Mouse (Mus musculus): ENCODE measurements around the gene E2f8. TPM values are rescaled to one million over a fixed set of nuclear protein-coding genes. Genes with fewer than 3 reads are reported as not detected.
A peak's percentile ranks its signal among the peaks of the same experiment; 100 is the strongest.

E2f8 gene
- polyA plus RNA-seq, 1 experiment from 2014 or later: 22.7 TPM

- 46% methylated on average over 1 of the region's 1 CpGs for WGBS (ENCODE audit: insufficient replicate concordance)
- Histone ChIP-seq H3K27me3 (ENCODE audit: control insufficient read depth, insufficient read depth, low read length) (no peaks in the 10 kb centered on the region), H3K4me3 (ENCODE audit: low read depth, low read length) (no peak overlapping the region), H3K9me3 (replicated peaks; ENCODE audit: control insufficient read depth, low read length) (no peaks in the 10 kb centered on the region), H3K27ac (ENCODE audit: low read depth, low read length) (peak overlapping the region; percentile 66), H3K4me2 (no peak overlapping the region), H3K4me1 (ENCODE audit: control insufficient read depth, insufficient read depth, low read length) (peaks cover 41% of the 10 kb centered on the region), H3K36me3 (ENCODE audit: control insufficient read depth, insufficient read depth, low read length) (peaks cover under 1% of the 10 kb centered on the region; the same call in 1 of the 2 replicates), H3K9ac (ENCODE audit: low read depth, low read length) (no peak overlapping the region)
- ATAC-seq (replicated peaks; ENCODE audit: insufficient number of reproducible peaks, low FRiP score, low TSS enrichment): no peak
Observed at GRCm38 (mm10) chr7:48832735-48833134, 48.7 kb downstream of the E2f8 start.

GRCm38 (mm10) chr7:48830395-48830794 is 51.0 kb downstream of the E2f8 start:
- Histone ChIP-seq H3K4me3 (ENCODE audit: low read depth, low read length) (no peak overlapping the region), H3K9me3 (replicated peaks; ENCODE audit: control insufficient read depth, low read length) (no peaks in the 10 kb centered on the region), H3K27ac (ENCODE audit: low read depth, low read length) (peak overlapping the region; percentile 62; the same call in 1 of the 2 replicates), H3K4me2 (no peak overlapping the region), H3K36me3 (ENCODE audit: control insufficient read depth, insufficient read depth, low read length) (peaks cover 9% of the 10 kb centered on the region; the same call in 1 of the 2 replicates), H3K27me3 (ENCODE audit: control insufficient read depth, insufficient read depth, low read length) (no peaks in the 10 kb centered on the region), H3K9ac (ENCODE audit: low read depth, low read length) (no peak overlapping the region), H3K4me1 (ENCODE audit: control insufficient read depth, insufficient read depth, low read length) (peaks cover 48% of the 10 kb centered on the region)
- ATAC-seq (replicated peaks; ENCODE audit: insufficient number of reproducible peaks, low FRiP score, low TSS enrichment): peak; percentile 68; the same call in 1 of the 2 replicates
- 11% methylated on average over 2 of the region's 2 CpGs for WGBS (ENCODE audit: insufficient replicate concordance)

- Histone ChIP-seq H3K9ac (ENCODE audit: low read depth, low read length) (no peak overlapping the region), H3K4me1 (ENCODE audit: control insufficient read depth, insufficient read depth, low read length) (peaks cover 48% of the 10 kb centered on the region), H3K27ac (ENCODE audit: low read depth, low read length) (peak overlapping the region; percentile 47), H3K27me3 (ENCODE audit: control insufficient read depth, insufficient read depth, low read length) (no peaks in the 10 kb centered on the region), H3K4me2 (no peak overlapping the region), H3K9me3 (replicated peaks; ENCODE audit: control insufficient read depth, low read length) (no peaks in the 10 kb centered on the region), H3K36me3 (ENCODE audit: control insufficient read depth, insufficient read depth, low read length) (peaks cover 9% of the 10 kb centered on the region; the same call in 1 of the 2 replicates), H3K4me3 (ENCODE audit: low read depth, low read length) (no peak overlapping the region)
- no peak for ATAC-seq (replicated peaks; ENCODE audit: insufficient number of reproducible peaks, low FRiP score, low TSS enrichment)
- 46% methylated on average over 5 of the region's 5 CpGs for WGBS (ENCODE audit: insufficient replicate concordance)
Observed at GRCm38 (mm10) chr7:48829177-48829910, 52.1 kb downstream of the E2f8 start.

GRCm38 (mm10) chr7:48825170-48825569 is 56.2 kb downstream of the E2f8 start:
- ATAC-seq (replicated peaks; ENCODE audit: insufficient number of reproducible peaks, low FRiP score, low TSS enrichment): peak; percentile 60; the same call in 1 of the 2 replicates
- Histone ChIP-seq H3K27me3 (ENCODE audit: control insufficient read depth, insufficient read depth, low read length) (no peaks in the 10 kb centered on the region), H3K4me3 (ENCODE audit: low read depth, low read length) (no peak overlapping the region), H3K4me2 (no peak overlapping the region), H3K27ac (ENCODE audit: low read depth, low read length) (peak overlapping the region; percentile 64), H3K9ac (ENCODE audit: low read depth, low read length) (no peak overlapping the region), H3K36me3 (ENCODE audit: control insufficient read depth, insufficient read depth, low read length) (peaks cover 9% of the 10 kb centered on the region; the same call in 1 of the 2 replicates), H3K9me3 (replicated peaks; ENCODE audit: control insufficient read depth, low read length) (no peaks in the 10 kb centered on the region), H3K4me1 (ENCODE audit: control insufficient read depth, insufficient read depth, low read length) (peaks cover 16% of the 10 kb centered on the region)
- 44% methylated on average over 6 of the region's 6 CpGs for WGBS (ENCODE audit: insufficient replicate concordance)

GRCm38 (mm10) chr7:48824671-48825070 is 56.7 kb downstream of the E2f8 start:
- no peaks in the 10 kb centered on the region for H3K9me3 ChIP-seq (replicated peaks; ENCODE audit: control insufficient read depth, low read length)
- peaks cover 9% of the 10 kb centered on the region; the same call in 1 of the 2 replicates for H3K36me3 ChIP-seq (ENCODE audit: control insufficient read depth, insufficient read depth, low read length)
- no peak overlapping the region for H3K4me3 ChIP-seq (ENCODE audit: low read depth, low read length)
- no peak overlapping the region for H3K4me2 ChIP-seq
- H3K4me1 ChIP-seq (ENCODE audit: control insufficient read depth, insufficient read depth, low read length): peaks cover 16% of the 10 kb centered on the region
- no peak overlapping the region for H3K9ac ChIP-seq (ENCODE audit: low read depth, low read length)
- no peak for ATAC-seq (replicated peaks; ENCODE audit: insufficient number of reproducible peaks, low FRiP score, low TSS enrichment)
- peak overlapping the region; percentile 64 for H3K27ac ChIP-seq (ENCODE audit: low read depth, low read length)
- 39% methylated on average over 1 of the region's 1 CpGs for WGBS (ENCODE audit: insufficient replicate concordance)
- no peaks in the 10 kb centered on the region for H3K27me3 ChIP-seq (ENCODE audit: control insufficient read depth, insufficient read depth, low read length)

GRCm38 (mm10) chr7:48823621-48824020 is 57.8 kb downstream of the E2f8 start:
- Histone ChIP-seq H3K36me3 (ENCODE audit: control insufficient read depth, insufficient read depth, low read length) (peaks cover 9% of the 10 kb centered on the region; the same call in 1 of the 2 replicates), H3K9me3 (replicated peaks; ENCODE audit: control insufficient read depth, low read length) (no peaks in the 10 kb centered on the region), H3K4me2 (no peak overlapping the region), H3K4me3 (ENCODE audit: low read depth, low read length) (no peak overlapping the region), H3K9ac (ENCODE audit: low read depth, low read length) (no peak overlapping the region), H3K4me1 (ENCODE audit: control insufficient read depth, insufficient read depth, low read length) (peaks cover 16% of the 10 kb centered on the region), H3K27ac (ENCODE audit: low read depth, low read length) (no peak overlapping the region), H3K27me3 (ENCODE audit: control insufficient read depth, insufficient read depth, low read length) (no peaks in the 10 kb centered on the region)
- no peak for ATAC-seq (replicated peaks; ENCODE audit: insufficient number of reproducible peaks, low FRiP score, low TSS enrichment)
- 91% methylated on average over 3 of the region's 3 CpGs for WGBS (ENCODE audit: insufficient replicate concordance)

- H3K27ac ChIP-seq (ENCODE audit: low read depth, low read length): no peak overlapping the region
- H3K4me3 ChIP-seq (ENCODE audit: low read depth, low read length): no peak overlapping the region
- no peak overlapping the region for H3K9ac ChIP-seq (ENCODE audit: low read depth, low read length)
- peaks cover 6% of the 10 kb centered on the region; the same call in 1 of the 2 replicates for H3K36me3 ChIP-seq (ENCODE audit: control insufficient read depth, insufficient read depth, low read length)
- no peaks in the 10 kb centered on the region for H3K27me3 ChIP-seq (ENCODE audit: control insufficient read depth, insufficient read depth, low read length)
- H3K4me1 ChIP-seq (ENCODE audit: control insufficient read depth, insufficient read depth, low read length): peaks cover 16% of the 10 kb centered on the region
- WGBS (ENCODE audit: insufficient replicate concordance): 86% methylated on average over 5 of the region's 5 CpGs
- no peaks in the 10 kb centered on the region for H3K9me3 ChIP-seq (replicated peaks; ENCODE audit: control insufficient read depth, low read length)
- ATAC-seq (replicated peaks; ENCODE audit: insufficient number of reproducible peaks, low FRiP score, low TSS enrichment): no peak
- H3K4me2 ChIP-seq: no peak overlapping the region
Observed at GRCm38 (mm10) chr7:48821654-48822053, 59.7 kb downstream of the E2f8 start.
